Mouse (Mus musculus) midbrain, embryonic 16.5 days (tissue): ENCODE measurements around the gene Tcl1. TPM values are rescaled to one million over a fixed set of nuclear protein-coding genes. Genes with fewer than 3 reads are reported as not detected.

ENCODE experiments used
- ATAC-seq: fragments of 200-750 bp; cut with Nextera tagmentation; 2 replicates; pipeline ENCODE4 v1.8.0; 2017; ENCODE audit warnings: moderate TSS enrichment
- H3K27ac ChIP-seq: fragments of 300-500 bp; sonication (generic); 2 replicates; pipeline ENCODE4 v1.5.1; 2014; ENCODE audit warnings: mild to moderate bottlenecking, low read length, mixed read lengths
- H3K27me3 ChIP-seq: fragments of 300-500 bp; sonication (generic); 2 replicates; pipeline ENCODE4 v1.6.1; 2014; ENCODE audit warnings: low read depth, low read length, mixed read lengths; ENCODE audit not compliant: control insufficient read depth, insufficient read depth
- H3K36me3 ChIP-seq: fragments of 300-500 bp; sonication (generic); 2 replicates; pipeline ENCODE4 v1.6.1; 2014; ENCODE audit warnings: mild to moderate bottlenecking, low read length, moderate library complexity, mixed read lengths; ENCODE audit not compliant: control insufficient read depth, insufficient read depth
- H3K4me1 ChIP-seq: fragments of 300-500 bp; sonication (generic); 2 replicates; pipeline ENCODE4 v1.6.1; 2014; ENCODE audit warnings: mild to moderate bottlenecking, low read length, mixed read lengths; ENCODE audit not compliant: control insufficient read depth, insufficient read depth
- H3K4me2 ChIP-seq: fragments of 300-500 bp; sonication (generic); 2 replicates; pipeline ENCODE4 v1.6.1; 2014; ENCODE audit warnings: mild to moderate bottlenecking, low read length, mixed read lengths
- H3K4me3 ChIP-seq: fragments of 300-500 bp; sonication (generic); 2 replicates; pipeline ENCODE4 v1.5.1; 2014; ENCODE audit warnings: low read depth, mild to moderate bottlenecking, low read length, moderate library complexity, mixed read lengths
- H3K9ac ChIP-seq: fragments of 300-500 bp; sonication (generic); 2 replicates; pipeline ENCODE4 v1.6.1; 2014; ENCODE audit warnings: low read depth, low read length, mixed read lengths
- H3K9me3 ChIP-seq: fragments of 300-500 bp; sonication (generic); replicated peaks from 2 replicates; pipeline ENCODE4 v1.6.1; 2014; ENCODE audit warnings: mild to moderate bottlenecking, low read length, mixed read lengths; ENCODE audit not compliant: control insufficient read depth, poor library complexity, severe bottlenecking
- WGBS: fragments of 180-500 bp; shearing (Covaris S2); extraction: QIAGEN DNeasy Blood & Tissue Kit; methylation state at CpG from one replicate; pipeline ENCODE4 v1.1.7; 2014; 5-methylcytosine and 5-hydroxymethylcytosine counted together
- polyA plus RNA-seq: library from polyadenylated mRNA; unstranded; fragments of >200 nt; fragmentation: Nextera tagmentation; extraction: Ambion mirVana; gene quantifications from 2 replicates; pipeline ENCODE4 v1.2.1, GENCODE M21; 2015

The Tcl1 gene
- not detected in 2 replicates for polyA plus RNA-seq

DNA sequence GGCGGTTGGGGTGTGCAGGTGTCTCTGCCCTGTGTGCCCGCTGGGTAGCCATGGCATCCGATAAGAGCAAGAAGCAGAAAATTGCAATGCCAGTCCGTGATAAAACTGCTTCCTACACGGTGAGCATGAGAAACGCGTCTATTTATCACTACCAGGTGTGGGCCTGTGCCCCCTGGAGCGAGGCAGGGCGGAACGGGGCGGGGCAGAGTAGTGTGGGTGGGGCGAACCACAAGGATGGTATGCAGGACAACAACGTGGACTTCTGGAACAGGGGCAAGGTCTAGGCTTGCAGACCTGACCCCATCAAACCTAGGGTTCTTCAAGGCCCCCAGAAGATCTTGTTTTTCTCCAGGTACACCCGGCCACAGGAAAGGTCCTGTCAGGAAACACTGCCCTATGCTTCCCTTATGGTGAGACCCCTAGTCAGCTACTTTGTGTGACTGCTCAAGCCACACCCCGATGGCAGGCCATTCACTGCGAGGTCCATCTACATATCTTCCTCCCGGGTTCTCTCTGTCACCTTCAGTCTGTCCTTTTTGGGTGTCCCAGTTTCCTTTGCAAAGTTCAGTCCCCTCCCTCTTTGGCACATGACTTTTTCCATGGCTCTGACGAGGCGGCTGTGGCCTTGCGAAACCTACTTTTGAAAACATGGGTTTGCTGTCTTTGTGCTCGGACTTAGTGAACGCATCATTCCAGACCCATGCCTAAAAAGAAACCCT lies at the start of gene Tcl1:
Gene Tcl1, minus strand, starts transcription at position 193 of the 719 bp plus-strand sequence.
- Histone ChIP-seq H3K4me1 (no peaks in the 10 kb centered on the region), H3K36me3 (no peaks in the 10 kb centered on the region), H3K4me3 (no peak within 1 kb of the TSS), H3K4me2 (no peak within 1 kb of the TSS), H3K9me3 (no peaks in the 10 kb centered on the region; the same call in 1 of the 2 replicates), H3K27me3 (no peaks in the 10 kb centered on the region), H3K27ac (no peak within 1 kb of the TSS), H3K9ac (no peak within 1 kb of the TSS)
- ATAC-seq = no peak
- 91% methylated on average over 22 of the region's 22 CpGs for WGBS

DNA sequence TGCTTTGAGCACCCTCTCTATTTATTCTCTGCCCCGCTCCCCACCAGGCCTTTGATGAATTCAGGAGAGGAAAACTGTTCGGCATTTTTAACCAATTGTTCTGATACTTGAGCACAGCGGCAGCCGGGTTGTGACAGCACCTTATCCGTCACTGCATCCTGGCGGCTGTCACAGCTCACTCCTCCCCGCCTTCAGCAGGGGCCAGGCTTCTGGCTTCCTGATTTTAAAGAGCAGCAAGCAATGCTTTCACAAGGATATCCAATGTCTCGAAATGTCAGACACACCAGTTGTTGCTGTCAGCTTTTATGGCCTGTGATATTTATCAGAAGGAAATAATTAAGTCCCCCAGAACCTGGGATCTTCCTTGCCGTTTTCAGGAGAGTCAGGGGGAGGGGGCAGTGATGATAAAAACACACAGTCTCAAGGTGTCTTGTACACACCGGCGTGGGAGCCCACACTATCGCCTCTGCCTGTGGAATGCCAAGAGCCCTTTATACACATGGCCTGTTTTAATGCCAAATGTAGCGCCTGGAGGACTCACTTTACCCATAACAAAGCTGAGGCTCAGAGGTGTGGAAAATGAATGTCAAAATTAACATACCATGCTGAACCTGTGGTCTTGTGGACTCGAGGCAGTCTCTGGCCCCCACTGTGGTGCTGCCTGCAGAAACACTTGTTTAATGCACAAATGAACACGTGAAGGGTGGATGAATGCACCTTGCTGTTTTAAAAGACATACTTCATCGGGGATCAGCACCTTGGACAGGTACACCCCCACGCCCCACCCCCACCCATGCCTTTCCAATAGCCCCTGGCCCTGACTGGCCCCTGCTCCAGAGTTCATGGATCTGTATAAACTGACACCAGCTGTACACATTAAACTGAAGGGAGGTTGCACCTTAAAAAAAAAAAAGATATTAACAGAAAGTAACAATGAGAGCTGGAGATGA lies 48.7 kb upstream of the Tcl1 start:
- H3K4me2 ChIP-seq = no peak overlapping the region
- H3K4me1 ChIP-seq = no peaks in the 10 kb centered on the region
- WGBS = 70% methylated on average over 17 of the region's 17 CpGs
- H3K36me3 ChIP-seq = no peaks in the 10 kb centered on the region
- H3K27ac ChIP-seq = no peak overlapping the region
- no peaks in the 10 kb centered on the region for H3K27me3 ChIP-seq
- no peak overlapping the region for H3K4me3 ChIP-seq
- no peak for ATAC-seq
- no peaks in the 10 kb centered on the region for H3K9me3 ChIP-seq
- no peak overlapping the region for H3K9ac ChIP-seq

DNA sequence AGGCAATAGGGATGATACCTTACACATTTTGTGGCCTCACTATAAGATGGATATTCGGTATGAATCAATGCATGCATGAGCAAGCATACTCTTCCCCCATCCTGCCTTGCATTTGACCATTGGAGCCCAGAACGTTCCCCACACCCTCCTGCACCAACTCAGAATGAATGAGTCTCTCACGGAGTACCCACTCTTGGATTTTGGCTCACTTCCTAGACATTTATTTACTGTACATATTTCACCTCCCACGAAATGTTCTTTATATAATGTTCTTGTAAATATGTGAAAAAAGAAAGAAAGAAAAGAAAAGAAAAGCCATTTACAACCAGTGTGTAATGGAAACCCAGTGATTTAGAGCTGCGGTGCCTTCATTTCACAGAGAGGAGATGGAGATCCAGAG lies 44.5 kb upstream of the Tcl1 start:
- Histone ChIP-seq H3K27ac (no peak overlapping the region), H3K4me2 (no peak overlapping the region)
- WGBS = 87% methylated on average over 5 of the region's 5 CpGs

DNA sequence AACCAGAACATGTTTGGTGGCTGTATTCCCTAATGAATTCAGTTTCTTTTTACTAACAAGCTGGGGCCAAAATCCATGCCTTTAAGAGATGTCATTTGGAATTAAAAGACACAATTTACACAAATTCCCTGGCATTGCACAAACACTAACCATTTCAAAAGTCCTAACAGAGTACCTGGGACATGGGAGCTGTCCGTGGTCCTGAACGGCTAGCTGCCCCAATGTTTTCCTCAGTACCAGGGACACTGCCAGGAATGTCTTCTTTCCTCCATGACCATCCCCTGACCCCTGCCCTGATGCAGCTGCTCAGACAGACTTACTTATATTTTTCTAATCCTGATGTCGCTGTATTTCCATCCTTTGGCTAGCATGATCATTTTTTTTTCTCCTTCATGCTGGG lies 43.5 kb upstream of the Tcl1 start:
- no peak overlapping the region for H3K27ac ChIP-seq
- H3K9ac ChIP-seq = no peak overlapping the region
- H3K4me3 ChIP-seq = no peak overlapping the region
- no peaks in the 10 kb centered on the region for H3K36me3 ChIP-seq
- no peak overlapping the region for H3K4me2 ChIP-seq
- H3K4me1 ChIP-seq = peaks cover 12% of the 10 kb centered on the region
- 9% methylated on average over 3 of the region's 3 CpGs for WGBS
- no peaks in the 10 kb centered on the region for H3K27me3 ChIP-seq
- no peak for ATAC-seq
- no peaks in the 10 kb centered on the region for H3K9me3 ChIP-seq

More for the DNA sequence above, 44.5 kb upstream of the Tcl1 start:
- H3K9me3 ChIP-seq = no peaks in the 10 kb centered on the region
- H3K36me3 ChIP-seq = no peaks in the 10 kb centered on the region
- ATAC-seq = no peak
- no peaks in the 10 kb centered on the region for H3K27me3 ChIP-seq
- peaks cover 12% of the 10 kb centered on the region for H3K4me1 ChIP-seq
- no peak overlapping the region for H3K9ac ChIP-seq
- H3K4me3 ChIP-seq = no peak overlapping the region

DNA sequence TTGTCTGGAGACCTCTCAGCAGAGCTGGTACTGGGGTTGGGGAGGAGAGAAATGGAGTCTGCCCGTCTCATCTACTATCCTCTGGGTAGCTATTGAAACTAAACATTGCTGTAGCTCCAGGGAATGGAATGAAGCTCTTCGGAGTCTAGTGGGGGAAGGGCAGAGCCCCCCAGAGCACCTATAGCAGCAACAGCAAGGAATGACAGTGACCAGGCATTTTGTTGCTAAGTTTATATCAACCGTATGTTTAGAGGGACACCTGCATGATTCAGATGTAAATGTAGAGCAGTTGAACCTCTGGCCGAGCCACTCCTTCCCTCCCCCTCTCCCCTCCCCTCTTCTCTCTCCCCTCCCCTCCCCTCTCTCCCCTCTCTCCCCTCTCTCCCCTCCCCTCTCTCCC lies 36.6 kb upstream of the Tcl1 start:
- Histone ChIP-seq H3K27me3 (no peaks in the 10 kb centered on the region), H3K4me1 (peaks cover 12% of the 10 kb centered on the region), H3K9me3 (no peaks in the 10 kb centered on the region), H3K36me3 (no peaks in the 10 kb centered on the region), H3K4me2 (no peak overlapping the region), H3K4me3 (no peak overlapping the region), H3K27ac (no peak overlapping the region), H3K9ac (no peak overlapping the region)
- WGBS = 41% methylated on average over 4 of the region's 4 CpGs
- no peak for ATAC-seq

DNA sequence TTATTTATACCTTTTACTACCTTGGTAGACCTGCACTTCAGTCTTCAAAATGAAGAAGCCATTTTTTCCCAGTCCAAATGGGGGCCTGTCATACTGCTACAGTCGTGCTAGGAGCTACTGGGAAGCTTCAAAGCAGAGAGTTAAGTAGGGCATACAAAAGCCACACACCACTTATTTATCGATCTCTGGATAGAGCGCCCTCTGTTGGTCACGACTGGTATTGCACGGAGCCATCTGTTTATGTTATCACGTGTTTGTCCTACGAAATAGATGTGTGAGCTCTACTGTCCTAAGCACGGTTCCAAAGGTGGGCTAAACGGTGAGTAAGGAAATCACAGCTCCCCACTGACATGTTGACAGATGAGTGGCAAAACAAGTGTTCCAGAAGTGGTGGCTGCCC lies 36.2 kb upstream of the Tcl1 start:
- Histone ChIP-seq H3K27me3 (no peaks in the 10 kb centered on the region), H3K4me3 (no peak overlapping the region), H3K4me2 (no peak overlapping the region), H3K9me3 (no peaks in the 10 kb centered on the region), H3K4me1 (peaks cover 8% of the 10 kb centered on the region), H3K27ac (no peak overlapping the region), H3K36me3 (no peaks in the 10 kb centered on the region), H3K9ac (no peak overlapping the region)
- ATAC-seq = no peak
- 10% methylated on average over 9 of the region's 9 CpGs for WGBS

DNA sequence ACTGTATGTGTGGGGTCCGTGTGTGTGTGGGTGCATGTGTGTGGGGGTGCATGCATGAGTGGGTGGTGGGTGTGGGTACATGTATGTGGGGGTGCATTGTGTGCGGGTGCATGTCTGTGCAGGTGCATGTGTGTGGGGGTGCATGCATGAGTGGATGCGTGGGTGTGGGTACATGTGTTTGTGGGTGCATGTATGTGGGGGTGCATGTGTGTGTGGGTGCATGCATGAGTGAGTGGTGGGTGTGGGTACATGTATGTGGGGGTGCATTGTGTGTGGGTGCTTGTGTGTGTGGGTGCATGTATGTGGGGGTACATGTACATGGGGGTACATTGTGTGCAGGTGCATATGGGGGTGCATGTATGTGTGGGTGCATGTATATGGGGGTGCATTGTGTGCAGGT lies 31.2 kb upstream of the Tcl1 start:
- H3K9me3 ChIP-seq = no peaks in the 10 kb centered on the region
- no peak overlapping the region for H3K27ac ChIP-seq
- no peak for ATAC-seq
- no peak overlapping the region for H3K4me2 ChIP-seq
- 89% methylated on average over 3 of the region's 3 CpGs for WGBS
- H3K36me3 ChIP-seq = no peaks in the 10 kb centered on the region
- no peaks in the 10 kb centered on the region for H3K27me3 ChIP-seq
- H3K4me3 ChIP-seq = no peak overlapping the region
- peaks cover 11% of the 10 kb centered on the region for H3K4me1 ChIP-seq
- H3K9ac ChIP-seq = no peak overlapping the region

DNA sequence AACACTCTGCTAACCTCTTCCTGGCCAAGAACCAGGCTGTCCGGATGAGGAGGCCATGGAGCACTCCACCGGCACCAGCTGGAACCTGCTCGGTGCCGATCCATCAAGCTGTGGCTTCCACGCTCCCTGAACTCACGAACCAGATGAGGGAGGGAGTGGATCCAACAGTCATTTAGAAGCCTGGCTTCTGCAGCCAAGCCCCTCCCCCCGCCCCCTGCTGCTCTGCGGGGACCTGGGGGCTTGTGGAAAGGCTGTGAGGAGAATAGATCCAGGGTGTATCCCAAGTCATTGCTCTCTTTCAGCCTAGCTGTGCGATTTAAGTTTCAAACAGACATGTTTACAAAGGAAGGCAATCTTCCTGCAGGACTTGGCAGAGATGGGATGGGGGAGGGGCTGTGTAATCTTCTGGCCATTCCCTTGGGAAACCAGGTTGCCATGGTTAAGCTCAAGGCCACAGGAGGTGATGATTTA lies 26.2 kb upstream of the Tcl1 start:
- peak overlapping the region; percentile 25; the same call in 1 of the 2 replicates for H3K27ac ChIP-seq
- ATAC-seq = 0 out of 2 replicates have a peak, but pooled peaks have one; percentile 52
- no peaks in the 10 kb centered on the region for H3K27me3 ChIP-seq
- H3K4me2 ChIP-seq = peak overlapping the region; percentile 31
- peaks cover 18% of the 10 kb centered on the region for H3K4me1 ChIP-seq
- no peak overlapping the region for H3K9ac ChIP-seq
- H3K4me3 ChIP-seq = no peak overlapping the region
- no peaks in the 10 kb centered on the region for H3K9me3 ChIP-seq
- no peaks in the 10 kb centered on the region for H3K36me3 ChIP-seq
- 8% methylated on average over 9 of the region's 9 CpGs for WGBS

DNA sequence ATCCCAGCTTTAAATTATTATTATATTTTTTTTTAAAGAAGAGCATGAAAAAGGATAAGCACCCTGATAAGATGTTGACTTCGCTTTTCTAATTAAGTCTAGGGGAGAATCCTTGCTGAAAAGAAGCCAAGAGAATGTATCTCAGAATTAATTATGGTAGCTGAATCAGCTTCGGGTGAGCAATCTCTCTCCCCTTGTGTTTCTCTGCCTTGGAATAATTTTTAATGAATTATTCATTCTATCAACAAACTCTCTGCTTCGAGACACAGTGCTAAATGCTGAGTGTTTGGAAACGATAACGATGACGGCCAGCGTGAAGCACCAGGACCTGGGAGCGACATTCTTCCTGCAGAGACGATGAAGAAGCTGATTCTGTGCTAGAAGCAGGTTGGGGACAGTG lies 16.5 kb upstream of the Tcl1 start:
- H3K9ac ChIP-seq = no peak overlapping the region
- peak overlapping the region; percentile 66 for H3K27ac ChIP-seq
- no peaks in the 10 kb centered on the region for H3K9me3 ChIP-seq
- no peak overlapping the region for H3K4me2 ChIP-seq
- no peaks in the 10 kb centered on the region; the same call in none of the 2 replicates for H3K4me1 ChIP-seq
- H3K27me3 ChIP-seq = no peaks in the 10 kb centered on the region
- H3K36me3 ChIP-seq = no peaks in the 10 kb centered on the region
- ATAC-seq = no peak
- 44% methylated on average over 9 of the region's 9 CpGs for WGBS
- H3K4me3 ChIP-seq = no peak overlapping the region
